Mouse (Mus musculus): ENCODE measurements at regions not wholly inside any gene's neighbourhood (a gene's known extent, or its start where the extent isn't known, plus 50 kb on each side); places are given as distances from the start of the nearest gene placed in this dataset.

DNA sequence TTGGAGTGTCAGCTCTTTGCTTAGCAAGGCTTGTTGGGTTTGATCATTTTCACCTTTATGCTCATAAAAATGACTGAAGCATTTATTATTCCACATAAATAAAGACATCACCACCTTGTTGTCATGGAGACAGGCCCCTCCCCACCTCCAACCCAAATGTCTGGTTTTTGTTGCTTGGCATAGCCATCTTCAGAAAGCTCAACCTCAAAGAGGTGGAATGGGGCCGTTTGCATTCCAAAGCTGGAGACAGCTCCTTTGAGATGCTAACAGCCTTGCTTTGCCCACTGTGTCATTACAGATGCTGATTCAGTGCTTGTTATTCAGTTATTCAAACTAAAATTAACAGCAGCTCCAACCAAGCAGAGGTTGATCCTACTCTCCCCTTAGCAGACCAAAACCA, 51.9 kb upstream of the Lgalsl start:
- no peak for DNase-seq

DNA sequence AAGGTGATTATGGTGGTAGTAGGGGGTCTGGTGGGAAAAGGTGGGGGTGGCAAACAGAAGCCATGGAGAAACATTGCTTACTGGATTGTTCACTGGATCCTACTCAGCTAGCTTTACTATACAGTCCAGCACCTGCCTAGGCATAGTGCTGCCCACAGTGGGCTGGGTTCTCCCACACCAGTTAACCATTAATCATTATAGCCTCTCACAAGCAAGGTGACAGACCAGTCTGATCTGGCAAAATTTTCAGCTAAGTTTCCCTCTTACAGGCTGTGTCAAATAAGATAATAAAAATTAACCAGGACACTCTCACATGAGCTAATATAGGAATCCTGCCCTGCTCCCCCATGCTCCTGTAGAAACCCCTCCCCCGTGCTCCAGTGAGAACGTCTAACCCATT, 53.1 kb upstream of the Lgalsl start:
- no peak for DNase-seq

GRCm38 (mm10) chr11:20887044-20887443, 56.2 kb upstream of the Lgalsl start:
- DNase-seq = no peak

GRCm38 (mm10) chr11:20890479-20890878, 59.6 kb upstream of the Lgalsl start:
- no peak for DNase-seq

DNA sequence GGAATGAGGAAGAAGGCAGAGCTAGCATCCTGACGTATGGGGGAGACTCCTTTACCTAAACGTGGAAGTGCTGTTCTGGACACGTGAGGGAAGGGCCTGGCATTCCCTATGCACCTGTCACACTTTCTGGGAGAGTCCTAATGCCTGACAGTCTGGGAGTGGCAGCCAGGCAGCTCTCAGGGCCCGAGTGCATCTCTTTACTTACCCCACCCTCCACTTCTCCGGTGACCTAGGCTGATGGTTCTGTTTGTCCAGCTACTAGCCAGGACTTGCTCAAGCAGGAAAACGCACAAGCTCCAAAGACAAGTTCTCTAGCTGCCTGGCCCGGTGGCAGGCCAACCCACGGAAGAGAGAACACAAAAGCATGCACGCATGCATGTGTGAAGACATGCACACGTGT, 60.9 kb upstream of the Lgalsl start:
- DNase-seq = no peak

- peak; percentile 30 for DNase-seq
These were observed 65.6 kb upstream of the Lgalsl start for GRCm38 (mm10) chr11:20896277-20897123.

- no peak for DNase-seq
These were observed 66.6 kb upstream of the Lgalsl start for GRCm38 (mm10) chr11:20897468-20897867.

- no peak for DNase-seq
These were observed 67.7 kb upstream of the Lgalsl start for GRCm38 (mm10) chr11:20898558-20898957.

DNA sequence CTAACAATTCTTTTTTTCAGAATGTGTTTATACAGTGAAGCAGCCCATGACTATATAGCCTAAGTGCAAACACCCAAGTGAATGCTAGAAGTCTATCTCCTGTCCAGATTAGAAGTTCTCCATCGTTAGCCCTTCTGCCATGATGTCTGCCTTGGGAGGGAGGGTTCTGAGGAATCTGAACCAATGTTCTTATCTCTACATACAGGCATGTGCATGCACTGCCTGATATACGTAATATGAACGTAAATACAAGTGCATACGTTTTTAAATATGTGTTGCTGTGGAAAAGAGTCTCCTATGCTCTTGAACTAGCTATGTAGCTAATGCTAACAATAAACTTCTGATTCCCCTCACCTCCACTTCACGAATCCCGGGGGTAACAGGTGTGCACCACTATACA, 68.9 kb upstream of the Lgalsl start:
- DNase-seq = no peak

- DNase-seq = no peak
These were observed 71.1 kb upstream of the Lgalsl start for GRCm38 (mm10) chr11:20902001-20902400.

DNA sequence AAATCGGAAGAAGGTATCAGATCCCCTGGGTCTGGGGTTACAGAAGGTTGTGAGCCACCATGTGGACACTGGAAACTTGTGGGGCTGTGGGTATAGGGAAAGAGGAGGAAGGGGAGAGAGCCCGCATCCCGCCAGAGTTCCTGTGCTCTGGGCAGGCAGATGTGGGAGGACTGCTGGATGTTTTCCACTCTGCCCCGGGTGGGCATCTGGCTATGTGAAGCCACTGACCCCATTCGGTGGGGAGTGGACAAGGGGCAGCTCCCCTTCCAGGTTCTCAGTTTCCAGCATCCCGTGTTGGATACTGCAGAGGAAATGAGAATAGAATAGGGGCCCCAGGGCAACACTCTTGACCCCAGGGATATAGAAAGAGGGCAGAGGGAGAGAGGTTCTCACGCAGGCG, 72.1 kb upstream of the Lgalsl start:
- no peak for DNase-seq

GRCm38 (mm10) chr11:20907996-20908395, 77.1 kb upstream of the Lgalsl start:
- no peak for DNase-seq

GRCm38 (mm10) chr11:20908471-20908870, 77.6 kb upstream of the Lgalsl start:
- no peak for DNase-seq

GRCm38 (mm10) chr11:20913042-20913441, 82.2 kb upstream of the Lgalsl start:
- no peak for DNase-seq

- peak; percentile 88 for DNase-seq
These were observed 82.9 kb upstream of the Lgalsl start for GRCm38 (mm10) chr11:20913598-20914296.

- peak; percentile 49 for DNase-seq
These were observed 83.6 kb upstream of the Lgalsl start for GRCm38 (mm10) chr11:20914297-20914997.

- DNase-seq = peak; percentile 59
These were observed 84.3 kb upstream of the Lgalsl start for GRCm38 (mm10) chr11:20915182-20915602.

GRCm38 (mm10) chr11:20915687-20916432, 85.0 kb upstream of the Lgalsl start:
- DNase-seq = peak; percentile 75

DNA sequence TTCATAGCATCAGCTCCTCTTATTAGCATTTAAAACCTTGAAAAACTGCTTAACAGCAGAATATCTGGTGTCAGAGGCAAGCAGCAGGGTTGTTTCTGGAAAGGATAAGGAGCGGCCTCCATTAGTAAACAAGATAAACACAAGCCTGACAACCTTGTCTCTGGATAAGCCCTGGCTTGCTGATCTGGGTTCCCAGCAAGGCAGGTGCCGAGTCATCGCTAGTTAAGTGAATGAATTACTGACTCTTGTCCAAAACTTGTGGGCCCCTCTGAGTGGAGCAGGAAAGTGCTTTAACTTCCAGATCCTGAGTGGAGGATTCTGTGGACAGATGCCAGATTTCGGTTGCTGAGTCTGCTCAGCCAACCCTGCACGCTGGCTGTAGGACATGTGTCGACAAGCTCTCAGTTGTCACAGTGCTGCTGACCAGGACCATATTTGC, 85.6 kb upstream of the Lgalsl start:
- DNase-seq = peak; percentile 89

- no peak for DNase-seq
These were observed 86.1 kb upstream of the Lgalsl start for GRCm38 (mm10) chr11:20916961-20917360.

DNA sequence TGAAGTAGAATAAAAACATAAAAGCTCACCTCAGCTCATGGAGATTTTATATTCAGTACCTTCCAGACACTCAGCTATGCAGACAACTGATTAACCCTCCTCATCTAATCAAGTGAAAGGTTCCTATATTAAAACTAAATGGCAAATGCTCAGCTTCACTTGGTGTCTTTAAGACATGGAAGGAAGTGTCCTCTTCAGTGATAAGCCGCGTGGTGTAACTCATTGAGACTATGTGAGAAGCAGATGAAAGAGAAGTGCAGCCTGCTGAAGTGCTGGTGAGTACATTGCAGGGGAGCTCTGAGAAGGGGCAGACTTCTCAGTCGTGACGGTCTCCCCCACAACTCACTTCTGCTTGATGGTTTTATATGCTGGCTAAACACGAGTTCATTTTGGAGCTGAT, 86.6 kb upstream of the Lgalsl start:
- DNase-seq = peak; percentile 30

DNA sequence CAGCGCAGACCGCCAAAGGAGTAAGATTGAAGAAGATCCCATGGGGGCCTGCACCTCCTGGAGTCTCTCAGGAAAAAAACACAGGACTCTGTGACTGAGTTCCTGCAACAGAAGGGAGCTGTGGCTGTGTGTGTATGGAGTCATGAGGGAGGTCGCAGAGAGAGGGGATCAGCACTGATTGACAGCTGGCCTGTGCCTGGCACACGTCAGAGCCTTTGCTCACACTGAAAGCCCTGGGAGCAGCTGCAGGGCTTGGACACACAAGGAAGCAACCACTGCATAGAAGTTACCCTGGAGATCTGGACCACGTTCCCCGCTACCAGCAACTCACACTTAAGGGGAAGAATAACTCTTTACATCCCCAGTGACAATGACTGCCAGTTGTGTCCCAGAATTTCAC, 92.3 kb upstream of the Lgalsl start:
- no peak for DNase-seq

DNA sequence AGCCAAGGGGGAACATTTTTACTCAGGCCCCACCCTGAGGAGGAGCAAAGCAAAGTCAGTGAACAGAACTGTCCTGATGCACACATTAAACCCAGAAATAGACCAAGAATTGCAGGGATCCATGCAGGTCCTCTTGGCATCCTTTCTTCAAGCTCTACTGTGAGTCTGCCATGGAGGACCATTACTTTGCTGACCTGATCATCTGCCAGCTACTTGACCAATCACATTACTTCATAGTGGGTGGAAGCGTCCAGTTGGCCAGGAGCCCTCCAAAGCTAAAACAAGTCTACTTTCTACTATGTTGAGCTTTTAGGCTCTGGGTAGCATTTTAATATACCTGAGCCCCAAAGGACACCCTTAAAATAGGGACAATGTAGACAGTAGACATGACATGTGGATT, 98.6 kb upstream of the Lgalsl start:
- DNase-seq = no peak
